Mouse (Mus musculus) CD4-positive, CD25-positive, alpha-beta regulatory T cell, adult 2 months (primary cell): ENCODE results near the gene 1700029J07Rik.

Source experiments
- DNase-seq: peaks from one replicate; pipeline ENCODE4 v3.0.0-alpha.2; 2012; ENCODE audit warnings: low read depth, low spot score

Gene 1700029J07Rik

DNA sequence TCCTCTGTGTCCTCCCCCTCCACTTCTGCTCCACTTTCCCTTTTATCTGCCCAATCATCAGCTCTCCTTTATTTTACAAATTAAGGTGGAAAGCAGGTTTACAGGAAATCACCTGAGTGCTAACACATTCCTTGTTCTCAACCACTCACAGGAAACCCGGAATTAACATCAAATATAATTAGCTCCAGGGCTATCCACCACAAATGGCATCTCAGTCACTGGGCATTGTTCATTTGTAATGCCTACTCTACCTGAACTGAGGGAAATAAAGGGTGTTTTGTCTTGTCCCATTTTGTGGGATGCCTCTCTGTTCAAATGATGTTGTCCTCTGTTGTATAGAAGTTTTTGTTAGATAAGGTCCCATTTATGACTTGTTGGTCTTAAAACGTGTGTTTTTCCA, 24.4 kb downstream of the 1700029J07Rik start:
- no peak for DNase-seq

DNA sequence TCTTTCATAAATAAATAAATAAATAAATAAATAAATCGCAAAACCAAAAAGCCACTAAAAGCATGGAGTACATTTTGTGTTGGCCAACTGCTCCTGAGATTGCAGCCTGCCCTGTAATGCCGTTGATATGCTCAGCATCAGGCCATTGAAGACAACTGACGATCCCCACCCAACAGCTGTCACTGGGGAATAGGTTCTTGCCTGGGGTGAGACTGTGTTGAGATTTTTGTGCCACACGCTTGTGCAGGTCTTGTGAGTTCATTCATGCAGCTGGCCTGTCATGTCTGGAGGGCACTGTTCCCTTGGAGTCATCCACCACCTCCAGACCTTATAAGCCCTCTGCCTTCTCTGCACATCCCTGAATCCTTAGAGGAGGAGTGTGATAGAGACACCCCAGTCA, 28.8 kb downstream of the 1700029J07Rik start:
- no peak for DNase-seq

DNA sequence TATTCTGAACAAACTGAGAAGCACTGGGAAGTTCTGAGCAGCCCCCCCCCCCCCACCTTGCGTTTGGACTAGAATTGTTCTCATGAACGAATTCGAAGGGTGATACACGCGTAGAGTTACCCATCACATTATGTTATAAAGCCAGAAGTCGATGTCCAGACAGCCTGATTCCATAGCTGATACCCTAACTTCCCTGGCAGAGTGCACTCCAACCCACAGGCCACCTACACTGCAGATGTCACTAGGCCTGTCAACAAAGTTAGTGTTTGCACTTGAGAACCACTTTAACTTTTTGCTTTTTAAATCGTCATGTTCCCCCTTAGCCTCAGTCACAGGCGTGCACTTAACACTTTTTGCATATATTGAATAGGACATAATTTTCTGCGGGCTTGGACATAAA, 38.1 kb downstream of the 1700029J07Rik start:
- DNase-seq, result no peak

GRCm38 (mm10) chr8:45934582-45935014, 40.5 kb downstream of the 1700029J07Rik start, which contains the start of gene Ccdc110:
TSS of gene Ccdc110 (plus strand) at chr8:45934619.
- peak; percentile 89 for DNase-seq

DNA sequence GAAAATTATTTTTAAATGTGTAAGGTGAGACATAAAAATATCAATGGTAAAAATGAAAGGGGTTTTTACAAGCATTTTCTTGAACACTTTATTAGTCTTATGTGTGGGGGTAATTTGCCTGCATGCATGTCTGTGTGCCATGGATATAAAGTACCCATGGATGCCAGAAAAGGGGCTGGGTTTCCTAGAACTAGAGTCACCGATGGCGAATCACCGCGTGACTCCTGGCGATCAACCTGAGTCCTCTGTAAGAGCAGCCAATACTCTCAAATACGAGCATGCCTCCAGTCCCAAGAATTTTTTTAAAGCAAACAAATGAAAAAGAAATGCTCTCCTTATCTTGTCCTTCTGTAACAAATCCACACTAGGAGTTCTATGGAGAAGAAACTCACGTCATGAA, 52.9 kb downstream of the 1700029J07Rik start:
- no peak for DNase-seq

DNA sequence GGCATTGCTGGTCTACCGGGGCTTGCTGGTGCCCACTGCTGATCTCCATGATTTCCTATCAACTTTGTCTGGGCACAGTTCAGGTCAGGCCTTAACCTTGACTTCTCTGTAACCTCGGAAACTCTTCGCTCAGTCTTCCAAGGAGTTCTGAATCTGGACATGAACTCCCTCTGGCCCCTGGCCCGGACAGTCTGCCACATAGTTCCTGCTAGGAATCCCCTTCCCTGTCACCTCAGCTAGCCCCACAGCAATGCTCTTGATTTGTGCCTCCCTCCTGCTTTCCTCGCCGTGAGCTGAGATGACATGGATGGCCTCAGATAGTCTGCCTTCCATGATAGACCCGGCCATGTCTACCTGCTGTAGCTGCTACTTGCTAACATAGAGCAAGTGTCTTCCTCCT, 54.7 kb downstream of the 1700029J07Rik start:
- no peak for DNase-seq

DNA sequence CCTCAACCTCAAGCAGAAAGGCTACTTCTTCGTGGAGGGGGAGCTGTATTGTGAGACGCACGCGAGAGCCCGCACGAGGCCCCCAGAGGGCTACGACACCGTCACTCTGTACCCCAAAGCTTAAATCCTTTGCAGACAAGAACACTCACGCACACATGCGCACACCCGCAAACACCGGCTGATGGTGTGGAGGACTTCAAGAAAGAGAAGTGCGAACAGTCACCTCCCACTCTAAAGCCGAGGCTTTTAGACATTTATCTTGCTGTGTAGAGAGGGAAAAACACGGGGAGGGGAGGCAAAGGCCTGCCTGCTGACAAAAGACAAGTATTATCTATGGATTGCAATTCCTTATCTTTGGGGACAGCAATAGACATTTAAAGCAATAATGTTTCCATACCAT, 56.2 kb downstream of the 1700029J07Rik start:
- DNase-seq, result no peak

GRCm38 (mm10) chr8:45917040-45917679, 57.9 kb downstream of the 1700029J07Rik start:
- DNase-seq, result no peak

DNA sequence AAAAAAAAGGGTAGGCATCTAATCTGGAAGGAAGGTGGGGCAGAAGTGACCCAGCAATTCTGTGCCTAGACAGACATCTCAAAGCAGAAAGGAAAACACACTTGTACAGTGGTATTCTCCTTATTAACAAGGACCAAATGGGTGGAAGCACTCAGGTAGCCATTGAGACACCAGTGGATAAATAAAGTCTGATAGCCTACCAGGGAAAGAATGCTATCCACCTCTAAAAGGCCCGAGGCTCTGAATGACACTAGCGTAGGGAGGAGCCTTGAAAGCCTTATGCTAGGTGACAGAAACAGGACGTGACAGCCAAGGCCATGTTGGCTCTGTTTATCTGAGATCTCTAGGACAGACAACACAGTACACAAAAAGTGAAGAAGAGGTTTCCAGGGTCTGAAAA, 58.6 kb downstream of the 1700029J07Rik start:
- DNase-seq, result no peak

- no peak for DNase-seq
Measured at GRCm38 (mm10) chr8:45913707-45914106, 61.3 kb downstream of the 1700029J07Rik start.

DNA sequence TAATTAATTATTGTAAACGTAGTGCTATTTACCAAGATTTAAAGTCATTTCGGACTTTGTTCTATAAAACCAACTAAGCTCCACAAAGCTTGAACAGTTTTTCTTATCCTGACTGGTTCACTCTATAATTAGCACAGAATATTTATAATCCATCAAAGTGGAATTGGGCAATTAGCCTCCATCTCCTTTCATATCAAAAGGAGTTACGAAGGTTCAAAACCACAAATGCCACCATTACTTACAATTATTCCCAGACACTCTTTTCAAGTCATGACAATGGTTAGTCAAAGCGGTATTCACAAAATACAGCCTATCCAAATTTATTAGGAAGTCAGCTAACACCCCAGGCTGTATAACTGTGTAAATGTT, 68.8 kb downstream of the 1700029J07Rik start:
- no peak for DNase-seq

DNA sequence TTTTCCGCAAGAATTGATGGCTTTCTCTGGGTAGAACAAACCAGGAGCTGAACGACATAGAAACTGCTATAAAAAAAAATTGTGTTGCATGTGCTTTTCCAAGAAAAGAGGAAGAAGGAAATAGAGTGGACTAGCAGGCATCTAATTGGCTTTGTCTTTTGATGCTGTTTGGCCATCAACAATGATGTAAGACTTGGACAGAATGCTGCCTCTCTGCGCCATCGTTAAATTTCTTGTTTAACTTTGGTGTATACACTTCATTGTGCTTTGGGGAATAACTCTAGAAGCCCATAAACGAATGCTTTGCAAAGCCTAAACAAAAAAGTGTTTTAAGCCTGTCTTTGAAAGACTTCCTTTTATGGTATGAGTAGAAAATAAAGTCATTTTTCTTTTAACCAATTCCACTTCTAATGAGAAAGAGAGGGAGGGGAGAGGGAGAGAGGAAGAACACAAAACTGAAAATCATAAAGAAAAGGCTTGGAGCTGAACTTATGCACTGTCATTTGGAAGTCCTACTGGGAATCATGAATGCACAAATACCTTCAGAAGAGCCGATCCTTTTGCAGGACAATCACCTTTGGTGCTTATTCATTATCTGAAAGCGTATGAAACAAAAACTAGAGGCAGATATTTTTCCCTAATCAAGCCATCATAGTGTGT, 69.3 kb downstream of the 1700029J07Rik start:
- DNase-seq, result no peak

DNA sequence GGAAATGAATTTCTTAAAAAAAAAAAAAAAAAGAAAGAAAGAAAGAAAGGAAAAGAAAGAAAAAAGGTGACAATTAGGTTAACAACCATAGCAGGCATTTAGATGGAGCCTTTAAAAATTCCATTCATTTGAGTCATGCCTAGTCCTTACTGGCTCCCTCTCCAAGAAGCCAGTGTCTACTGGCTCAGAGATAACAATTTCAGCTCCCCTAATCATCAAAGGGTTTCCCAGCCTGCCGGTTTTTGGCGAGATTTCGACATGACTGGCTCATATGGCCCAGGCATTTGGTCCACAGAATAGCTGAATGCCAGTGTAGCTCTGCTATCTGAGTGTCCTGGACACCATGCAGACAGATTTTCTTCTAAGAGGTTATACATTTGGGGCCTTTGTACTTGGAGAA, 71.4 kb downstream of the 1700029J07Rik start:
- no peak for DNase-seq
